Mouse (Mus musculus) cortical plate, adult 2 months (tissue): Measurements from ENCODE around the gene Ccdc69. TPM values are rescaled to one million over a fixed set of nuclear protein-coding genes. Genes with fewer than 3 reads are reported as not detected.
A peak's percentile ranks its signal among the peaks of the same experiment; 100 is the strongest.
"Not testable (repeated sequence)": the region's sequence is repeated elsewhere in the genome, so short reads cannot be mapped to it uniquely, and the experiment has no call there.

Source experiments
- H3K27ac ChIP-seq: fragments of 200-500 bp; 2 replicates; pipeline ENCODE4 v1.5.1; 2012; ENCODE audit warnings: low read length, control low read depth, inconsistent platforms; ENCODE audit not compliant: insufficient read depth
- H3K4me1 ChIP-seq: fragments of 200-500 bp; 2 replicates; pipeline ENCODE4 v1.6.1; 2011; ENCODE audit warnings: low read length; ENCODE audit not compliant: control insufficient read depth, insufficient read depth
- H3K4me3 ChIP-seq: fragments of 200-500 bp; 2 replicates; pipeline ENCODE4 v1.5.1; 2011; ENCODE audit warnings: mild to moderate bottlenecking, low read length, control low read depth; ENCODE audit not compliant: insufficient read depth
- CTCF ChIP-seq: fragments of 200-500 bp; IDR thresholded peaks from 2 replicates; pipeline ENCODE4 v1.5.1; 2011; ENCODE audit warnings: mild to moderate bottlenecking, control low read depth, low read length; ENCODE audit not compliant: insufficient read depth; ENCODE audit errors: extremely low read depth
- POLR2A ChIP-seq: fragments of 200-500 bp; IDR thresholded peaks from 2 replicates; pipeline ENCODE4 v1.6.1; 2011; ENCODE audit warnings: mild to moderate bottlenecking, low read length, control low read depth; ENCODE audit not compliant: insufficient read depth; ENCODE audit errors: extremely low read depth
- polyA plus RNA-seq: library from polyadenylated mRNA; depleted of rRNA; stranded (reverse); fragments of >200 nt; gene quantifications from 2 replicates; pipeline ENCODE4 v1.2.3, GENCODE M21; 2012; rRNA removed

The Ccdc69 gene
- polyA plus RNA-seq, result 0.58 and 0.72 TPM in 2 replicates

GRCm38 (mm10) chr11:55077331-55078231, at the start of gene Ccdc69:
Gene Ccdc69, minus strand, starts transcription at chr11:55078131.
- TF ChIP-seq POLR2A (no peak), CTCF (no peak)
- H3K4me1 ChIP-seq, result no peaks in the 10 kb centered on the region
- no peak within 1 kb of the TSS for H3K27ac ChIP-seq
- peak within 1 kb of the TSS; percentile 45 for H3K4me3 ChIP-seq

DNA sequence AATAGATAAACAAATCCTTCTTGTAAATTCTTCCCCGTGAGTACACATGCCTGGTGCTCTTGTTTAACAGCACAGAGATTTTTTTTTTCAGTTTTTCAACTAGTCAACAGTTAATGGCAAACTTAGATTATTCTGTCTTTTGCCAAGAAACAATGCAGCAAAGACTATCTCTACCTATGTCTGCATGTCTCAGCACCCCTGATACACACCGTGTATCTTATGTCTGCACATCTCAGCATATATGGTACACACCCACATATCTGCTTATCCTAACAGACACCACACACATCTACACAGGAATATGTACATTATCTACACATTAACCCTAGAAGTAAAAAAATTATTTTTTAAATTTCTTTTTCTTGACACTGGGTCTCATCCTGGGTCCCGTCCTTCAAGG, 48.7 kb upstream of the Ccdc69 start:
- peaks cover 4% of the 10 kb centered on the region for H3K4me1 ChIP-seq
- no peak overlapping the region for H3K4me3 ChIP-seq
- TF ChIP-seq CTCF, result no peak
- no peak for TF ChIP-seq POLR2A
- no peak overlapping the region for H3K27ac ChIP-seq

GRCm38 (mm10) chr11:55121430-55121829, 43.5 kb upstream of the Ccdc69 start:
- Histone ChIP-seq H3K4me1 (no peaks in the 10 kb centered on the region), H3K4me3 (no peak overlapping the region), H3K27ac (peak overlapping the region; percentile 41; the same call in 1 of the 2 replicates)
- no peak for TF ChIP-seq POLR2A
- no peak for TF ChIP-seq CTCF

GRCm38 (mm10) chr11:55120821-55121271, 42.9 kb upstream of the Ccdc69 start:
- Histone ChIP-seq H3K27ac (peak overlapping the region; percentile 53), H3K4me3 (no peak overlapping the region), H3K4me1 (no peaks in the 10 kb centered on the region)
- TF ChIP-seq POLR2A (no peak), CTCF (no peak)

- no peaks in the 10 kb centered on the region for H3K4me1 ChIP-seq
- no peak overlapping the region for H3K27ac ChIP-seq
- TF ChIP-seq CTCF, result no peak
- no peak for TF ChIP-seq POLR2A
- H3K4me3 ChIP-seq, result no peak overlapping the region
Observed at GRCm38 (mm10) chr11:55120279-55120678, 42.3 kb upstream of the Ccdc69 start.

- TF ChIP-seq CTCF (no peak), POLR2A (no peak)
- Histone ChIP-seq H3K4me3 (no peak overlapping the region), H3K4me1 (no peaks in the 10 kb centered on the region), H3K27ac (no peak overlapping the region)
Observed at GRCm38 (mm10) chr11:55117031-55117430, 39.1 kb upstream of the Ccdc69 start.

- no peak for TF ChIP-seq POLR2A
- TF ChIP-seq CTCF, result no peak
- Histone ChIP-seq H3K4me1 (no peaks in the 10 kb centered on the region), H3K27ac (no peak overlapping the region), H3K4me3 (no peak overlapping the region)
Observed at GRCm38 (mm10) chr11:55116004-55116403, 38.1 kb upstream of the Ccdc69 start.

GRCm38 (mm10) chr11:55114291-55114690, 36.4 kb upstream of the Ccdc69 start:
- H3K4me3 ChIP-seq, result no peak overlapping the region

DNA sequence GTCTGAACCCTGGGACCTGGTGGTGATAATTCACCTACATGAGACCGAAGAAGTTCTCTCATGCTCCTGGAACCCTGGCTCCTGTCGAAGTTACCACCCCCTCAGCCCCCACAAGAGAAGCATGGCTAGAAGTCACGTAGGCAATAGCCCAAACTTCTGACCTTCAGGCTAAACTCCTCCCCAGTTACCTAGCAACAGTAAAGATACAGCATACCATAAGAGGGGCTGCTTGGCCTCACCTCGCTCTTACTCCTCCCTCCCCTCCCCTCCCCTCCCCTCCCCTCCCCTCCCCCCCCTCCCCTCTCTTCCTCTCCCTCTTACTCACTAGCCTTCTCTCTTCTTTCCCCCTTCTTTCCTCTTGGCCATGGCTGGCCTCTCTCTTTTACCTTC, 35.9 kb upstream of the Ccdc69 start:
- H3K27ac ChIP-seq, H3K4me1 ChIP-seq: not testable (repeated sequence)

More at GRCm38 (mm10) chr11:55114291-55114690, 36.4 kb upstream of the Ccdc69 start:
- TF ChIP-seq POLR2A (no peak), CTCF (no peak)
- Histone ChIP-seq H3K27ac (no peak overlapping the region), H3K4me1 (no peaks in the 10 kb centered on the region)

GRCm38 (mm10) chr11:55113209-55113860, 35.4 kb upstream of the Ccdc69 start:
- H3K27ac ChIP-seq, result no peak overlapping the region
- no peaks in the 10 kb centered on the region for H3K4me1 ChIP-seq
- H3K4me3 ChIP-seq, result no peak overlapping the region
- TF ChIP-seq POLR2A (no peak), CTCF (no peak)

More for the DNA sequence above, 35.9 kb upstream of the Ccdc69 start:
- H3K4me3 ChIP-seq, result not testable (repeated sequence)
